Mouse (Mus musculus): Measurements from ENCODE around the gene Slc5a3. TPM values are rescaled to one million over a fixed set of nuclear protein-coding genes. Genes with fewer than 3 reads are reported as not detected.

Gene Slc5a3
- total and polyA plus RNA-seq, 3 experiments, result 1.7 to 4.1 (median 2.2) TPM

DNA sequence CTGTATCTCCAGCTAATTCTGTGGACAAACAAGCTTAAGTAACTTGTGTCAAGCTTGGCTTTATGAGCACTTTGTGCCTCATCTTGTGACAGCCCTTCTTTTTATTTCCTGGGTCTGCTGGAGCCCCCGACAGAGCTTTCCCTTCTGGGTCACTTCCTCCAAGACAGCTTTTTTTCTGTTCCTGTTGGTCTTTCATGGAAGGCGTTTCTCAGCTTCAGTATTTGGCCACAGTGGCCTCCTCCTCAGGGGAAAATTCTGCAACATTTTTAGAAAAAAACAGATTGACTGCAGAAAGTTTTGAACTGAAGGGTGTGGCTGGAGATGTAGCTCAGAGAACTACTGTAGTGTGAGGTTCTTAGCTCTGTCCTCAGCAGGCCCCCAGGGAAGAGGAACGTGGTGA, 31.1 kb downstream of the Slc5a3 start:
- DNase-seq (ENCODE audit: extremely low read depth), result peak; percentile 35
- no peak for TF ChIP-seq CTCF (conservative IDR thresholded peaks at IDR 0.05 in 1 of 2, IDR thresholded peaks at IDR 0.05 in 1 of 2; ENCODE audit: low read depth in 2 of 2, low read length in 2 of 2)
- TF ChIP-seq MAZ (IDR thresholded peaks at IDR 0.05; ENCODE audit: low read depth, low read length), result no peak
- TF ChIP-seq RCOR1 (conservative IDR thresholded peaks at IDR 0.05; ENCODE audit: low read depth, low read length), result no peak
- no peak for TF ChIP-seq RAD21 (IDR thresholded peaks at IDR 0.05; ENCODE audit: low read depth, low read length)
- TF ChIP-seq ZNF384 (IDR thresholded peaks at IDR 0.05; ENCODE audit: low read depth, low read length), result peak; percentile 63
- TF ChIP-seq MAX (IDR thresholded peaks at IDR 0.05; ENCODE audit: low read length), result no peak
- TF ChIP-seq ELF1 (IDR thresholded peaks at IDR 0.05; ENCODE audit: low read depth, low read length), result 0 out of 2 replicates have a peak, but pooled peaks have one; percentile 31
- TF ChIP-seq USF1 (IDR thresholded peaks at IDR 0.05; ENCODE audit: low read depth, low read length), result no peak
- no peak for TF ChIP-seq USF2 (conservative IDR thresholded peaks at IDR 0.05; ENCODE audit: low read depth, low read length)
- no peak for TF ChIP-seq CHD2 (IDR thresholded peaks at IDR 0.05; ENCODE audit: low read length)
- dilution Hi-C loops (cut with MboI; ENCODE audit: extremely low pct_ligation_motif_present, extremely low pct_unique_long_range_greater_than_20kb, low sequenced_read_pairs) (no loop called here), in situ Hi-C loops (cut with MboI; ENCODE audit: low pct_ligation_motif_present, low pct_unique_long_range_greater_than_20kb, low sequenced_read_pairs) (no loop called here)
- Histone ChIP-seq H3K27me3 (replicated peaks) (no peaks in the 10 kb centered on the region), H3K27ac (ENCODE audit: insufficient read depth, low read depth) (no peak overlapping the region), H3K9ac (ENCODE audit: insufficient read depth, low read depth) (peak overlapping the region; percentile 25; the same call in 1 of the 2 replicates), H3K36me3 (replicated peaks in 1 of 2; ENCODE audit: control insufficient read depth in 1 of 2, insufficient read depth in 1 of 2, low read length in 1 of 2) (peaks cover 2 to 38% of the 10 kb centered on the region in 2 experiments), H3K4me3 (replicated peaks in 1 of 3; ENCODE audit: low read depth in 2 of 3, low read length in 2 of 3, poor library complexity in 1 of 3) (no peak overlapping the region), H3K4me1 (ENCODE audit: control insufficient read depth in 1 of 2, insufficient read depth in 2 of 2) (peaks cover 6 to 24% of the 10 kb centered on the region in 2 experiments; a peak in 3 of 4 replicates), H3K79me2 (replicated peaks; ENCODE audit: control insufficient read depth, extremely low read depth, insufficient read depth, poor library complexity, severe bottlenecking) (no peaks in the 10 kb centered on the region), H3K4me2 (ENCODE audit: insufficient read depth, low read depth, poor library complexity, severe bottlenecking) (peak overlapping the region; percentile 38), H3K9me3 (replicated peaks; ENCODE audit: low read length) (no peaks in the 10 kb centered on the region)

DNA sequence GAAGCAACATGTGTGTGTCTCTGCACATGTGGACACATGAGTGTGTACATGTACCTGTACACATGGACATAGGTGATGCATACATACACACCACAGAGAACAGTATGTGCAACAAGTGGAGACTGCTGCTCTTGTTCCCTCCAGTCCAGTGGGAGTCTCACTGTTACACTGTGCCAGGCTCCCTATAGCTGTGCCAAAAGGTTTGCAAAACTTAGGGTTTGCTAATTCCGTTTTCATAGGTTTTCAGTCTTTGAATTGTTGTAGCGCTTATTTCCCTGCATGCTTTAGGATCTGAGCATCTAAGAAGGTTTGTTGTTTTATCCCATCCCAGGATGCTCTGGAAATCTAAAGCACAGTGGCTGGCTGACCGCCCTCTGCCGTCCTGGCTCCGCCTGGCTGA, 33.8 kb downstream of the Slc5a3 start:
- Histone ChIP-seq H3K79me2 (replicated peaks; ENCODE audit: control insufficient read depth, extremely low read depth, insufficient read depth, poor library complexity, severe bottlenecking) (no peaks in the 10 kb centered on the region), H3K4me2 (ENCODE audit: insufficient read depth, low read depth, poor library complexity, severe bottlenecking) (no peak overlapping the region)
- dilution Hi-C loops (cut with MboI; ENCODE audit: extremely low pct_ligation_motif_present, extremely low pct_unique_long_range_greater_than_20kb, low sequenced_read_pairs), result no loop called here

DNA sequence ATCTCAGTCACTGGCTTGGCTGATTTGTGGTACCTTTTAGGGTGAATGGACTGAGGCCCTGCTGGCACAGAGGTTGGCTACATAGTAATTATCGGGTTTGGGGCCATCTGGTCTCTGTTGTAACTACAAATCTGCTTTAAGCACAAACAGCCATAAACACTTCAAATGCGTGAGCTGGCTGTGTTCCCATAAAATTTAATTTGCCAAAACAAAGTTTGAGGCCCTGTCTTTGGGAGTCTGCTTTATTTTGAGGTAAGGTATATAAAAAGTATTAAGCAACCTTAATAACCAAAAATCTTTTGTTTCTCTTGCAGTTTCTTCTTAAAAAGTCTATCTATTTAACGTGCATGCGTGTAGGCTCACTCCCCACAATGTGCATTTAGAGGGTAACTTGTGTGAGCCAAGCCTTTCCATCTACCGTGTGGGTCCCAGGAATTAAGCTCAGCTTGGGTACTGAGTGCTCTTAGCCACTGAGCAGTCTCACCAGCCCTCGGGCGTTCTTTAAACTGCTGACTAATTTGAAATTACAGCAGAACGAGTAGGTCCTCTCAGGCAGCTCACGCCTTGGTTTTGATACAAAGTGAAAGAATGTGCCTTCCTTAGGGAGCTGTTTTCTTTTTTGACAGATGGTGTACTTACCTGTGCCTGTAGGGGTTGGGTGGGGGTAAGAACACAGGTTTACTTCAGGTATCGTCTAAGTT, 40.4 kb downstream of the Slc5a3 start:
- dilution Hi-C loops (cut with MboI; ENCODE audit: extremely low pct_ligation_motif_present, extremely low pct_unique_long_range_greater_than_20kb, low sequenced_read_pairs) (no loop called here), in situ Hi-C loops (cut with MboI; ENCODE audit: low pct_ligation_motif_present, low pct_unique_long_range_greater_than_20kb, low sequenced_read_pairs) (no loop called here)

More for the DNA sequence above, 33.8 kb downstream of the Slc5a3 start:
- no peaks in the 10 kb centered on the region for H3K9me3 ChIP-seq (replicated peaks; ENCODE audit: low read length)
- H3K4me3 ChIP-seq (replicated peaks in 1 of 3; ENCODE audit: low read depth in 2 of 3, low read length in 2 of 3, poor library complexity in 1 of 3), result no peak overlapping the region
- DNase-seq (ENCODE audit: extremely low read depth), result no peak
- H3K27me3 ChIP-seq (replicated peaks), result no peaks in the 10 kb centered on the region
- TF ChIP-seq RCOR1 (conservative IDR thresholded peaks at IDR 0.05; ENCODE audit: low read depth, low read length), result no peak
- TF ChIP-seq JUND (conservative IDR thresholded peaks at IDR 0.05; ENCODE audit: low read depth, low read length), result no peak
- TF ChIP-seq IRF4 (IDR thresholded peaks at IDR 0.05; ENCODE audit: low read depth, low read length), result no peak
- no peak for TF ChIP-seq TCF12 (IDR thresholded peaks at IDR 0.05; ENCODE audit: low read depth, low read length)
- no peak for TF ChIP-seq MAFK (IDR thresholded peaks at IDR 0.05; ENCODE audit: insufficient replicate concordance, low read length)
- no peak for TF ChIP-seq ZC3H11A (IDR thresholded peaks at IDR 0.05; ENCODE audit: low read depth, low read length)
- H3K9ac ChIP-seq (ENCODE audit: insufficient read depth, low read depth), result no peak overlapping the region
- in situ Hi-C loops (cut with MboI; ENCODE audit: low pct_ligation_motif_present, low pct_unique_long_range_greater_than_20kb, low sequenced_read_pairs), result no loop called here
- H3K4me1 ChIP-seq (ENCODE audit: control insufficient read depth in 1 of 2, insufficient read depth in 2 of 2), result peaks cover 6 to 24% of the 10 kb centered on the region in 2 experiments; a peak in 3 of 4 replicates
- peaks cover 3 to 51% of the 10 kb centered on the region in 2 experiments for H3K36me3 ChIP-seq (replicated peaks in 1 of 2; ENCODE audit: control insufficient read depth in 1 of 2, insufficient read depth in 1 of 2, low read length in 1 of 2)
- no peak overlapping the region for H3K27ac ChIP-seq (ENCODE audit: insufficient read depth, low read depth)

More for the DNA sequence above, 40.4 kb downstream of the Slc5a3 start:
- no peak overlapping the region for H3K9ac ChIP-seq (ENCODE audit: insufficient read depth, low read depth)
- H3K36me3 ChIP-seq (replicated peaks in 1 of 2; ENCODE audit: control insufficient read depth in 1 of 2, insufficient read depth in 1 of 2, low read length in 1 of 2), result peaks cover 13 to 75% of the 10 kb centered on the region in 2 experiments
- no peaks in the 10 kb centered on the region for H3K27me3 ChIP-seq (replicated peaks)
- 0 out of 4 replicates have a peak, but pooled peaks cover 0 to 2% of the 10 kb centered on the region in 2 experiments for H3K4me1 ChIP-seq (ENCODE audit: control insufficient read depth in 1 of 2, insufficient read depth in 2 of 2)
- no peak for TF ChIP-seq ZMIZ1 (IDR thresholded peaks at IDR 0.05; ENCODE audit: low read depth, low read length)
- TF ChIP-seq NELFE (IDR thresholded peaks at IDR 0.05; ENCODE audit: low read depth, low read length), result no peak
- no peak for TF ChIP-seq RAD21 (IDR thresholded peaks at IDR 0.05; ENCODE audit: low read depth, low read length)
- no peak for TF ChIP-seq E2F4 (IDR thresholded peaks at IDR 0.05; ENCODE audit: insufficient replicate concordance, low read depth, low read length)
- TF ChIP-seq MAFK (IDR thresholded peaks at IDR 0.05; ENCODE audit: insufficient replicate concordance, low read length), result no peak
- H3K4me3 ChIP-seq (replicated peaks in 1 of 3; ENCODE audit: low read depth in 2 of 3, low read length in 2 of 3, poor library complexity in 1 of 3), result no peak overlapping the region
- H3K4me2 ChIP-seq (ENCODE audit: insufficient read depth, low read depth, poor library complexity, severe bottlenecking), result no peak overlapping the region
- DNase-seq (ENCODE audit: extremely low read depth), result no peak
- no peaks in the 10 kb centered on the region for H3K9me3 ChIP-seq (replicated peaks; ENCODE audit: low read length)
- H3K79me2 ChIP-seq (replicated peaks; ENCODE audit: control insufficient read depth, extremely low read depth, insufficient read depth, poor library complexity, severe bottlenecking), result no peaks in the 10 kb centered on the region
- no peak overlapping the region for H3K27ac ChIP-seq (ENCODE audit: insufficient read depth, low read depth)

Data from CH12.LX (cell line).